27 mouse cellular contexts compared by ENCODE assay signal in the genomic region with DNA sequence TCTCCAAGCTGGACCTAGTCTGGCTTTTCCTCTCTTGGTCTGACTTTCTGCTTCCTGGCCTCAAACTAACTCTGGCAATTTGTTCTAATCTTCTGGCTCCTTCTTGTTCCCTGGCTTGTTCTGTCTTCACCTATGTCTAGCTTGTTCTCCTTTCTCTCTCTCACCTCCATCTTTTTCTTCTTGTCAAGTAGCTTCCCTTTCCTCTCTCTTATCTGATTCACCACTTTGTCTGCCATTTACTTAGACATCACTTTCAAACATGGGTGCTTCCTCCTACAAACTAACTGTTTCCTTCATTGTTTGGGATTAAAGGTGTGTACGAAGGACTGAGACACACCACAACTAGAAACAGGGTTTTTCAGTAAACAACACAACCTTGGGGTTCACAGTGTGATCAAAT.
"Had no signal": no experiment of that assay in that cellular context is flagged by ENCODE, and none has a peak within 500 bp of the region (broad histone marks: within the 10 kb centered on the region; RNA-seq: fewer than 3 reads in every experiment).

No protein-coding gene starts in this region.

- H3K27ac ChIP-seq: embryonic facial prominence, embryonic 10.5 days; embryonic facial prominence, embryonic 12.5 days; embryonic facial prominence, embryonic 13.5 days; embryonic facial prominence, embryonic 15.5 days; forebrain, embryonic 10.5 days; forebrain, embryonic 12.5 days; forebrain, embryonic 13.5 days; forebrain, embryonic 15.5 days; gastrocnemius, adult 2 months; heart, adult 2 months had no signal

- ATAC-seq: forebrain, embryonic 13.5 days; forebrain, embryonic 14.5 days; forebrain, embryonic 15.5 days; forebrain, embryonic 16.5 days; forebrain, postnatal 0 days had no signal

- H3K4me2 ChIP-seq: embryonic facial prominence, embryonic 12.5 days; embryonic facial prominence, embryonic 13.5 days; embryonic facial prominence, embryonic 15.5 days; forebrain, embryonic 12.5 days; forebrain, embryonic 13.5 days; forebrain, embryonic 15.5 days had no signal

- H3K27me3 ChIP-seq: embryonic facial prominence, embryonic 12.5 days; embryonic facial prominence, embryonic 13.5 days; embryonic facial prominence, embryonic 15.5 days; forebrain, embryonic 12.5 days; forebrain, embryonic 13.5 days; forebrain, embryonic 15.5 days had no signal

- H3K9me3 ChIP-seq: embryonic facial prominence, embryonic 10.5 days; embryonic facial prominence, embryonic 12.5 days; embryonic facial prominence, embryonic 13.5 days; embryonic facial prominence, embryonic 15.5 days; forebrain, embryonic 10.5 days; forebrain, embryonic 12.5 days; forebrain, embryonic 13.5 days; forebrain, embryonic 15.5 days had no signal

- H3K4me3 ChIP-seq: embryonic facial prominence, embryonic 12.5 days; embryonic facial prominence, embryonic 13.5 days; embryonic facial prominence, embryonic 15.5 days; erythroblast, embryonic 14.5 days; forebrain, embryonic 10.5 days; forebrain, embryonic 12.5 days; forebrain, embryonic 13.5 days; forebrain, embryonic 15.5 days; gastrocnemius, adult 2 months; heart, adult 2 months had no signal

- DNase-seq: cerebellum, adult 9-10 months; cerebellum, adult 9-11 months; cerebellum, postnatal 10 days; cerebellum, postnatal 14 days; cerebellum, postnatal 25 days; cerebellum, postnatal 36 days; embryo, embryonic 11 days; forebrain, postnatal 0 days; gastrocnemius, adult 2 months; gastrocnemius, postnatal 10 days; gastrocnemius, postnatal 14 days; gastrocnemius, postnatal 25 days; gastrocnemius, postnatal 36 days; heart, adult 11 months; heart, adult 18-20 months; heart, adult 2 months had no signal

- H3K9ac ChIP-seq: embryonic facial prominence, embryonic 12.5 days; embryonic facial prominence, embryonic 13.5 days; embryonic facial prominence, embryonic 15.5 days; forebrain, embryonic 12.5 days; forebrain, embryonic 13.5 days; forebrain, embryonic 15.5 days; forebrain, postnatal 0 days had no signal
